Mouse (Mus musculus): ENCODE data around the gene Copb1.
"Not testable (repeated sequence)": the region's sequence is repeated elsewhere in the genome, so short reads cannot be mapped to it uniquely, and the experiment has no call there.

Copb1 gene

GRCm38 (mm10) chr7:114220433-114220832, 34.1 kb downstream of the Copb1 start:
- DNase-seq (ENCODE audit: low read depth, low spot score), result no peak

- DNase-seq (ENCODE audit: low read depth, low spot score), result no peak
Observed at GRCm38 (mm10) chr7:114216908-114217307, 37.6 kb downstream of the Copb1 start.

GRCm38 (mm10) chr7:114214385-114214784, 40.1 kb downstream of the Copb1 start:
- DNase-seq (ENCODE audit: low read depth, low spot score), result no peak

DNA sequence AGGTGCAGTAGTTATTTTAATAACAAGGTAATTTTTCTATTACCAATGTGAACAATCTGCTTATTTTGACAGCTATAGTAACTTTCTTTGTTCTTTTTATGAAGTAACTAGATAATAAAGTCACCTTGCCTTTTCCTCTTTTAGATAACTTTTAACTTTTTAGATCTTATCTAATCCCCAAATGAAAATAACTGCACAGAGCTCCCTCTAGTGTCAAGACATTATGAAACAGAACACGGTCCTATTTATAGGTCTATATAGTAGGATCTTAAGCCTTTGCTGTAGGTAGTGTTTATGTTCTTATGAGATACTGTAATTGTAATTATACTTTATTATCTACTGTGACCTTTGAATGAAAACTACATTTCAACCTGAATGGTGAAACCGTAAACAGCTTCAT, 41.0 kb downstream of the Copb1 start:
- peak; percentile 51 for DNase-seq (ENCODE audit: low read depth, low spot score)

GRCm38 (mm10) chr7:114210618-114211017, 43.9 kb downstream of the Copb1 start:
- DNase-seq (ENCODE audit: low read depth, low spot score), result no peak

- DNase-seq (ENCODE audit: low read depth, low spot score), result no peak
Observed at GRCm38 (mm10) chr7:114209841-114210240, 44.7 kb downstream of the Copb1 start.

DNA sequence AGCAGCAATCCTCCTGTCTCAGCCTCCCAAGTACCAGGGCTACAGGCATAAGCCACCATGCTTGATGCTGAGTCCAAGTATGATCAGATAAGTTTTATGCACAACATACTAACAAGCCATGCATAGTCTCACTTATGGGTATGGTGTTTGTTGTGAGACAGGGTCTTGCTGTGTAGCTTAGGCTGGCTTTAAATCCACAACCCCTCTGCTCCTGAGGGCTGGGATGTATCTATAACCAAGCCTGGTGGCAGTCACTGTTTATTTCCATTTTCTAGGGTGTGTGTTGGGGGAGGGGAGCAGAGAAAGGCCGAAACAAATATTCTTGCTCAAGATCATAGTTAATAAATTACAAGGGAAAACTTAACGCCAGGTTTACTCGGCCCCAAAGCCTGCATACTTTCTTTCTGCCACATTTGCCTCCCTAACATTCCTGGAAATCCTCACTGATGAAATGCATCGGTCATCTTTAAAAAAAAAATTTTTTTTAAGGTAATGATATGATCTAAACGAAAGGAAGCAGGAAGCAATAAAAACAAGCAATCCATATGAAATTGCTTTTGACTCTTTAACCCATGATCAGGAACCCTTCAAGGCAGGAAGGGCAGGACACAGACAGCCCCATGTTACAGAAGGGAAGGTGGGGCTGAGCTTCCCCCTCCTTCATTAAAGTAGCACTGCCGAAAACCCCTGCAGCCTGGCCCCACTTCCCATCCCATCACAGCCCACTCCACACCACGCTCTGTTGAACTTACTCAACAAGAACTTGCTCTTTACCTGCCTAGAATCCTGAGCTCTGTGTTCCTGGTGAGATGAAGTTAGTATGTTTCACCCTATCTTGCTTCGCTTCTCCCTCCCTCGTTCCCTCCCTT, 50.8 kb downstream of the Copb1 start:
- DNase-seq (ENCODE audit: low read depth, low spot score), result no peak

DNA sequence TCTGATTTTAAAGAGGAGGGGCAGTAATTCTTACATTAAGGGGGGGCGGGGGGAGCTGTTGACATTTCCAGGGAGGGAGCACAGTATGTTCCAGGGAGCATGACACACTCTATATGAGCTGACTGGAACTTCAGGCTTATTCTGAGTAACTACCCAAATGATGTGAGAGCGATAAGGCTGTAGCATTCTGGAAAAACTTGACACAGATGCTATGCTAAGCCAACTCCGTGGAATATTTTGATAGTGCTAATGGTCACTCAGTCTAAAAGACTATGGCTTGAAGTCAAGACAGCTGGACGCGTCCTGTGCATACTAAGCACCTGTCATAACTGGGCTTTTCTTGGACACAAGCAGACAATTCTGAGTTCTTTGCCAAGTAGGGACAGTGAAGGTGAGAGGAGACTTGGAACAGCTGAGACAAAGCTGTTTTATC, 51.5 kb downstream of the Copb1 start:
- DNase-seq (ENCODE audit: low read depth, low spot score), result no peak

DNA sequence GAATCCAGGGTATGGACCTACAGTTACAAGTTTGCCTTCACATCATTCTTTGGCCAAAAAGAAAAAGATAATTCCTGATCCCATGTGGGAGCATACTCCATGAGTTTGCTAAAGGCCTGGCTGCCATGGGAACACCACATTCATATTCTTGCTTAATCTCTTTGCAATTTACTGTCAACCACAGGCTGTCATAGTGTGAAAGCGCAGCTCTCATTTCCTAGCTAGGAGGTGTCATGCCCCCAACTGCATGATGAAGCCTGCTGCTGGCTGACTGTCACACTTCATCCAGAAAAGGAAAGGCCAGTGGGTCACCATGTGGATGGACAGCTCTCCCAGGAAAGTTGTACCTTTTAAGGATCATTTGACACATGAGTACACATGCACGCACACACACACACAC, 53.9 kb downstream of the Copb1 start:
- DNase-seq (ENCODE audit: low read depth, low spot score), result no peak

DNA sequence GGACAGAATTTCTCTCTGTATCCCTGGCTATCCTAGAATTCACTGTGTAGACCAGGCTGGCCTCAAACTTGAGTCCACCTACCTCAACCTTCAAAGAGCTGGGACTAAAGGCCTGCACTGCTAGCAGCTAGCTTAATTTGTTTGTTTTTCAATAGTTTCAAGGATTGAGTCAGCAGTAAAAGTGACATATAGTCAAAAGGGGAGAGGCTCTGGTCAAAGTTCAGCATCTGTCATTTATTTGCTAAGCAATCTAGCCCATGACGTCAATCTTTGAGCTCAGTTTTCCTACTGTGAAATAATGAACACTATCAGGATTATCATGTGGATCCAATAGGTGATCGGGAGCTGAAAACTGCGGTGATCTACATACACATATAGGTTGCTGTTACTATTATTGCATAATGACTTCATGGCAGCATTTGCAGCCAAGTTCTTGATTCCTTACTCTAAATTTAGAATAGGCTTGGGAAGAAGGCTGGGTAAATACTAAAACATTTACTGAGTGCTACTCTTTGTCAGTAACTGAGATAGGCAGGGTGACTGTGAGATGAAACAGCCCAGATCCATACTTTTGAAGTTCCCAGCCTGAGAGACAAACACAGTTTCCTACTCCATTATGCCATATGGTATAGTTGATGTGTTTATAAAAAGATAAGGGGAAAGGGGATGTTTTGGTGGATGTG, 54.9 kb downstream of the Copb1 start:
- DNase-seq (ENCODE audit: low read depth, low spot score), result no peak

DNA sequence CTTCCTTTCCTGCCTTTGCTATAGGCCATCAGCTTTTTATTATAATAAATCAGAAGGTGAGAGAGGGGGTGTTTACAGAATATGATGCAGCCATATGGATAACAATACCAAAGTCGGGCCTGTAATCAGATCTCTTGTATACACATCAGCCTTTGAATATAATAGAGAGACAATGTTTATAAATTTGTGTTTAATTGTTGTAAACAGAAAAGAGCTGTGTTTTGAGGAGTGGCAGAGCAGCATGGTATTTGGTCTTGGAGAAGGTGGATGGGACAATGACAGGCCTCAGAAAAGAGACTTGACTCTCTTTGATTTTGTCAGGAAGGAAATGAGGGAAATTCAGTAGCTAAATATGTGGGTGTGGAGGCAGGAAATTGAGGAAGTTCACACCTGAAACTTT, 56.3 kb downstream of the Copb1 start:
- DNase-seq (ENCODE audit: low read depth, low spot score), result no peak

DNA sequence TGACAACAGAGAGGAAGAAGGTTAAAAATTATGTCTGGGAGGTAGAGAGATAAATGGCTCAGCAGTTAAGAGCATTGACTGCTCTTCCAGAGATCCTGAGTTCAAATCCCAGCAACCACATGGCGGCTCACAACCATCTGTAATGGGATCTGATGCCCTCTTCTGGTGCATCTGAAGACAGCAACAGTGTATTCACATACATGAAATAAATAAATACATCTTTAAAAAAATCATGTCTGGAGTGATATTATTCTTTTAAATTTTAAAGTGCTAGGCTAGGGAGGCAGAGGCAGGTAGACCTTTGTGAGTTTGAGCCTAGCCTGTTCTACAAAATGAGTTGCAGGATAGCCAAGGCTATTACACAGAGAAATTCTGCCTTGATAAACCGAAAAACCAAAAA, 57.9 kb downstream of the Copb1 start:
- DNase-seq (ENCODE audit: low read depth, low spot score), result not testable (repeated sequence)

GRCm38 (mm10) chr7:114194788-114195187, 59.7 kb downstream of the Copb1 start:
- not testable (repeated sequence) for DNase-seq (ENCODE audit: low read depth, low spot score)

DNA sequence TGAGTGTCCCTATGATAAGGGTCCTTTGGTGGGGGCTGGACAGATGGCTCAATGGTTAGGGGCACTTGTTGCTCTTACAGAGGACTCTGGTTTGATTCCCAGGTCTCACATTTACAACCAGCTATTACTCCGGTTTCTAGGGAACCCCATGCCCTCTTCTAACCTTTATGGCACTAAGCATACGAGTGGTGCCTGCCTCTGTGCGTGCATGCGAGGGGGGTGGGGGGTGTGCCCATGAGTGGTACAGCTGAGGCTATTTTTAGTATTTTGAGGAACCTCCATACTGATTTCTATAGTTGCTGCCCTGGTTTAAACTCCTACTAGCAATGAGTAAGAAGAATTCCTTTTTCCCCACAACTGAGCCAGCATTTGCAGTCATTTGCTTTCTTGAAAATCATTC, 60.3 kb downstream of the Copb1 start:
- no peak for DNase-seq (ENCODE audit: low read depth, low spot score)

GRCm38 (mm10) chr7:114193284-114194067, 61.0 kb downstream of the Copb1 start:
- no peak for DNase-seq (ENCODE audit: low read depth, low spot score)

DNA sequence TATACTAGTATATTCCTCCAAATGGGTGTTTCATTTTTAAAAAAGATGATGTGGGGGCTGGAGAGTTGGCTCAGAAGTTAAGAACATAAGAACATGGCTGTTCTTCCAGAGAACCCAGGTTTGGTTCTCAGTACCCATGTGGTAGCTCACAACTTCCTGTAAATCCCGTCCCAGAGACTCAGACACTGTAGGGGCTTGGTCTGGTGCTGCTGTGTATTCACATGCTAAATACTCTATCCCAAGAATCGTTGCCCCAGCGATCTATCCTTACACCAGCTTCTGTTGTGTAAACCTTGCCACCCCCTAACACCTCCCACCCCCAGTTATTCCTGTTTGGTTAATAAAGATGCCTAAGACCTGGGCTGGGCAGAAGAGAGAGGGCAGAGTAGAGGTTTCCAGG, 61.9 kb downstream of the Copb1 start:
- DNase-seq (ENCODE audit: low read depth, low spot score), result no peak

DNA sequence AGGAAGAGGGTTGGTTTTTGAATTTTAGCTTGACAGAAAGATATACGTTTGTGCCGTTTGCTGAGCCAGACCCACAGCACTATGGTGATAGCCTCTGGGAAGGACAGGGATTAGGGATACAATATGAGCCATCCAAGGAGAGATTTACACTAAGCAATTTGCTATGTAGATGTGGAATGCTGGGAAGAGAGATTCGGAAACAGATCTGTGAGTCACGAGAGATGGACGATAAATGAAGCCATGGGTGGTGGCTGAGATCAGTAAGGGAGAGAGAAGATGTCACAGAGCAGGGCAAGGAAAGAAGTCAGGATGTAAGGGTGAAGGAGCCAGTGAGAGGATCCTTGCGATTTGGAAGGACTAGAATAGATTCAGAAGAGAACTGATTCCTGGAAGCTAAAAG, 71.1 kb downstream of the Copb1 start:
- no peak for DNase-seq (ENCODE audit: low read depth, low spot score)

- no peak for DNase-seq (ENCODE audit: low read depth, low spot score)
Observed at GRCm38 (mm10) chr7:114182708-114183107, 71.8 kb downstream of the Copb1 start.

GRCm38 (mm10) chr7:114181391-114181790, 73.1 kb downstream of the Copb1 start:
- peak; percentile 87 for DNase-seq (ENCODE audit: low read depth, low spot score)

DNA sequence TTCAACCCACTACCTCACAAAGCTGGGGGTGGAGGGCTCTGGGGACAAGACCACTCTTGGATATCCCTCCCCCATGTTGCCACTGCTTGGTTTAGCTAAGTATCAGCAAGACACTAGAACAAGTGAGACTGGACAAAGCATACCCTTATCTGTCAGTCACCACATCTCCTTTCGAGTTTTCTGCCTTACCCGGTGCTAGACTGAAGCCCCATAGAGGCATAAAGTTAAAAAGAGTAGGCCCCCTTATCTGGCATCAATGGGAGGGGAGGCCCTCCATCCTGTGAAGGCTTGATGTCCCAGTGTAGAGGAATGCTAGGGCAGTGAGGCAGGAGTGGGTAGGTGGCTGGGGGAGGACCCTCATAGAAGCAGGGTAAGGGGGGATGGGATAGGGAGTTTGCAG, 77.9 kb downstream of the Copb1 start:
- no peak for DNase-seq (ENCODE audit: low read depth, low spot score)

GRCm38 (mm10) chr7:114171354-114172097, 83.0 kb downstream of the Copb1 start:
- DNase-seq (ENCODE audit: low read depth, low spot score), result no peak

- no peak for DNase-seq (ENCODE audit: low read depth, low spot score)
Observed at GRCm38 (mm10) chr7:114169996-114170395, 84.5 kb downstream of the Copb1 start.

Data from telencephalon, adult 2 months (tissue).